Mouse (Mus musculus): ENCODE results near the gene Tex9.

- TF ChIP-seq CTCF (IDR thresholded peaks at IDR 0.05; ENCODE audit: control insufficient read depth, insufficient read depth, low read length) (no peak), POLR2A (IDR thresholded peaks at IDR 0.05; ENCODE audit: borderline replicate concordance, control insufficient read depth, low read depth, low read length) (peak; percentile 54; the same call in 1 of the 2 replicates)
These were observed 336 bp downstream of the Tex9 start for GRCm38 (mm10) chr9:72491559-72492193.

Measured in bone marrow, adult 2 months (tissue).